Mouse (Mus musculus) heart, embryonic 15.5 days (tissue): Measurements from ENCODE around the gene Rreb1. TPM values are rescaled to one million over a fixed set of nuclear protein-coding genes. Genes with fewer than 3 reads are reported as not detected.

ENCODE experiments used
- ATAC-seq: fragments of 200-750 bp; cut with Nextera tagmentation; replicated peaks from 2 replicates; pipeline ENCODE4 v1.8.0; 2017; ENCODE audit warnings: low read depth, moderate TSS enrichment; ENCODE audit not compliant: insufficient number of reproducible peaks, insufficient read depth, low FRiP score
- H3K27ac ChIP-seq: fragments of 300-500 bp; sonication (generic); 2 replicates; pipeline ENCODE4 v1.5.1; 2015; ENCODE audit warnings: mild to moderate bottlenecking, inconsistent platforms
- H3K27me3 ChIP-seq: fragments of 300-500 bp; sonication (generic); 2 replicates; pipeline ENCODE4 v1.6.1; 2015; ENCODE audit warnings: inconsistent platforms
- H3K36me3 ChIP-seq: fragments of 300-500 bp; sonication (generic); 2 replicates; pipeline ENCODE4 v1.6.1; 2015; ENCODE audit warnings: mild to moderate bottlenecking, inconsistent platforms
- H3K4me1 ChIP-seq: fragments of 300-500 bp; sonication (generic); replicated peaks from 2 replicates; pipeline ENCODE4 v1.6.1; 2015; ENCODE audit warnings: inconsistent platforms
- H3K4me2 ChIP-seq: fragments of 300-500 bp; sonication (generic); 2 replicates; pipeline ENCODE4 v1.6.1; 2015; ENCODE audit warnings: inconsistent platforms, mild to moderate bottlenecking, moderate library complexity
- H3K4me3 ChIP-seq: fragments of 300-500 bp; sonication (generic); 2 replicates; pipeline ENCODE4 v1.5.1; 2015; ENCODE audit warnings: mild to moderate bottlenecking, inconsistent platforms
- H3K9ac ChIP-seq: fragments of 300-500 bp; sonication (generic); 2 replicates; pipeline ENCODE4 v1.6.1; 2015; ENCODE audit warnings: mild to moderate bottlenecking, inconsistent platforms
- H3K9me3 ChIP-seq: fragments of 300-500 bp; sonication (generic); replicated peaks from 2 replicates; pipeline ENCODE4 v1.6.1; 2016; ENCODE audit warnings: inconsistent platforms
- WGBS: fragments of 180-500 bp; shearing (Covaris S2); methylation state at CpG from one replicate; pipeline ENCODE4 v1.1.7; 2015; ENCODE audit warnings: mixed read lengths; 5-methylcytosine and 5-hydroxymethylcytosine counted together
- polyA plus RNA-seq: library from polyadenylated mRNA; unstranded; fragments of >200 nt; fragmentation: Nextera tagmentation; extraction: Ambion mirVana; gene quantifications from 2 replicates; pipeline ENCODE4 v1.2.1, GENCODE M21; 2015

The Rreb1 gene
- polyA plus RNA-seq, 1 experiment from 2014 or later, result 9.7 TPM

DNA sequence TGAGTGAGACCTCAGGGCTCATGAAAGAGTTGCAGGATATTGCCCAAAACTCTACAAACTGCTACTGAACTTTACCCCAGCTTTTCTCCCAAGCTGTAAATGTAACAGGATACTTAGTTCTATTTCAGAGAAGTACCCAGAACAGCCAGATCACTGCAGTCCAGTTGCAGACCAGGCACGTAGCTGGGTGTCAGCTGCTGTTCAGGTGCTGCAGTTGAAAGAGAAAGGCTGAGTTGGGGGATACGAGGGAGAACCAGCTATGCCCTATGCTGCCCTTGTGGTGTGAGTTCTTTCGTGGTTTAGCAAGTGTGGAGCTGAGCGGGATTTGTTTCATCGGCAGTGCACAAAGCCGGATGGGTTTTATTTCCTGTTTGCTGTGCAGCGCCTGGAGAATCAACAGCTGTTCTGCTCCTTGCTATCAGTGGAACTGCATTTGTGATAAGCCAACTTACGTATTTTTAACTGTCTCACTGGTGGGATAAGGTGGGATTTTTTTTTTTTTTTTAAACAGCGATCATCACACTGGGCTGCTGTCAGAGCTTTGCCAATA, 102.5 kb downstream of the Rreb1 start:
- H3K36me3 ChIP-seq, result no peaks in the 10 kb centered on the region
- peaks cover 79% of the 10 kb centered on the region for H3K4me1 ChIP-seq
- no peak overlapping the region for H3K4me3 ChIP-seq
- no peaks in the 10 kb centered on the region for H3K27me3 ChIP-seq
- peak overlapping the region; percentile 74 for H3K27ac ChIP-seq
- 37% methylated on average over 9 of the region's 9 CpGs for WGBS
- H3K9me3 ChIP-seq, result no peaks in the 10 kb centered on the region
- no peak; the same call in 1 of the 2 replicates for ATAC-seq
- peak overlapping the region; percentile 31; the same call in 1 of the 2 replicates for H3K4me2 ChIP-seq
- peak overlapping the region; percentile 27; the same call in 1 of the 2 replicates for H3K9ac ChIP-seq

DNA sequence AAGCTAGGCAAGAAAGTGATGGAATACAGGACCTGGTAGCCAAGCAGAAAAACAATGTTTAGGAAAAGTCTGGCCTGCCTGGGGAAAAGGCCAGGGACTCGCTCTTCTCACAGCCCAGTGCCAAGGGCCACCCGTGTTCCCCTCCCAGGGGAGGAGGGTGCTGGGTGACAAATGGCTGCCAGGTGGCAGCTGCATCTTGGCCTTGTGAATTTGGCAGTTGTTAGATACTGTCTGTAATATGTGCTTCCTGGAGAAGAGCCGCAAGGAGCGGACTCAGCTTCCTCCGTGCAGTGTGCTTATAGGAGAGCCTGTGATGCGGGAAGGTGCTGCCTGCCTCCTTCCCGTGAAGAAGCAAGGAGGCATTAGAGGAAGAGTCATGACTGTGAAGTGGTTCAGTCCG, 104.3 kb downstream of the Rreb1 start:
- ATAC-seq, result no peak

DNA sequence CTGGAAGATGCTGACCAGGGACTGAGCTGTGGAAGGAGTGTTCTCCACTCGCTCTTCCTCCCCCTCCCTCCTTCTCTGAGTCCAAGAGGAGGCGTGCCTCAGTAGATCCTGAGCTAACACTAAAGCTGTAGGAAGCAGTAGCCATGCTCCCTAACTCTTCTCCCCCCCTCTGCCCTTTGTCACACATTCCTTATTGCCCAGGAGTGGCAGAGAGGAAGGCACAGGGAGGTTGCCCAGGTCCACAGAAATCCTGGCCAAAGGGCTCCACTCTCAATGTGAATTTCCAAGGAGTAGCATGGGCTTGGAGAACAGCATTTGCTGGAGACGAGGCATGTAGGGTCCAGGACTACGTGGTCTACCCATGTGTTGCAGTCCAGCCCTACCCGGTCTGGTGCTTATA, 104.8 kb downstream of the Rreb1 start:
- ATAC-seq, result no peak
- H3K9ac ChIP-seq, result no peak overlapping the region
- WGBS, result 86% methylated on average over 5 of the region's 5 CpGs

More for the DNA sequence above, 104.3 kb downstream of the Rreb1 start:
- Histone ChIP-seq H3K27ac (peak overlapping the region; percentile 1; the same call in 1 of the 2 replicates), H3K9me3 (no peaks in the 10 kb centered on the region), H3K36me3 (no peaks in the 10 kb centered on the region), H3K4me3 (no peak overlapping the region), H3K27me3 (no peaks in the 10 kb centered on the region), H3K4me2 (no peak overlapping the region), H3K4me1 (peaks cover 70% of the 10 kb centered on the region), H3K9ac (no peak overlapping the region)
- 78% methylated on average over 8 of the region's 8 CpGs for WGBS

DNA sequence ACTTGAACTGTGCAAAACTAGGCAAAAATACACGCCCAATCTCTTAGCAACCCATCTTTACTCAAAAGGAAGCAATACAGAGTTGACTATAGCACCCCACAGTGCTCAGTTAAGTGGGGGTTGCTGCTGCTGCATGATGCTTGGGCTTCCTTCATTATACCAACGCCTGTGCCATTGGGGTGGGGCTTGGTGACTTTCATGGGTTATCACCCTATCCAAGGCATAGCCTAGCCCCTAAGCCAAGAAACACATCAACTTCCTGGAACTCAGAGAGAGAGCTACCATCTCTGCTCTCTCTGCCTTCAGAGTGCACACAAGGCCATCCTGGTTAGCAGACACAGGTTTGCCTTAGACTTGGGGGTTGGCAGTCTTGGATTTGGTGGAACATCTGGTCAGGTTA, 107.2 kb downstream of the Rreb1 start:
- Histone ChIP-seq H3K4me1 (peaks cover 45% of the 10 kb centered on the region), H3K9me3 (no peaks in the 10 kb centered on the region), H3K27me3 (no peaks in the 10 kb centered on the region), H3K36me3 (peaks cover 9% of the 10 kb centered on the region), H3K4me2 (no peak overlapping the region), H3K9ac (no peak overlapping the region), H3K4me3 (no peak overlapping the region), H3K27ac (no peak overlapping the region)
- 88% methylated on average over 2 of the region's 2 CpGs for WGBS
- ATAC-seq, result no peak

More for the DNA sequence above, 104.8 kb downstream of the Rreb1 start:
- H3K4me1 ChIP-seq, result peaks cover 69% of the 10 kb centered on the region
- no peaks in the 10 kb centered on the region for H3K36me3 ChIP-seq
- no peak overlapping the region for H3K4me2 ChIP-seq
- peak overlapping the region; percentile 1; the same call in 1 of the 2 replicates for H3K27ac ChIP-seq
- no peaks in the 10 kb centered on the region for H3K27me3 ChIP-seq
- no peaks in the 10 kb centered on the region for H3K9me3 ChIP-seq
- no peak overlapping the region for H3K4me3 ChIP-seq

DNA sequence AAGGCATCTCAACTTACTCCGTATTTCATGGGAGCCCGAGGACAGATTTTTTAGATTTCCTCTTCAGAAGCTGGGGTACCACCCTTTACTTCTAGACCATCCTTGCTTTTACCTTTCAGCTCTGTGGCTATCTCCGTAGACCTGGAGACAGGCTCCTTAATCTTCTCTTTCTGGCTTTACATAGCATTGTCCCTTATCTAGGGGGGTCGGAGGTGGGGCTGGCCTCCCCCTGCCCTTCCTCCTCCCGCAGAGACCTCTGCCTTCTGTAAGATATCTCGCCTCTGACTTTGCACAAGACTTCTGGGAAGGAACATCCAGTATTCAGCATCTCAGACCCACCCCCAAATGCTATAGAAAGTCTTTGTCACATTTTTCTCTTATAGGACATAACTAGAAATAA, 107.8 kb downstream of the Rreb1 start:
- ATAC-seq, result no peak
- H3K4me1 ChIP-seq, result peaks cover 39% of the 10 kb centered on the region
- no peak overlapping the region for H3K4me2 ChIP-seq
- H3K9me3 ChIP-seq, result no peaks in the 10 kb centered on the region
- H3K27me3 ChIP-seq, result no peaks in the 10 kb centered on the region
- 61% methylated on average over 6 of the region's 6 CpGs for WGBS
- no peak overlapping the region for H3K9ac ChIP-seq
- no peak overlapping the region for H3K4me3 ChIP-seq
- no peak overlapping the region for H3K27ac ChIP-seq
- peaks cover 9% of the 10 kb centered on the region for H3K36me3 ChIP-seq

DNA sequence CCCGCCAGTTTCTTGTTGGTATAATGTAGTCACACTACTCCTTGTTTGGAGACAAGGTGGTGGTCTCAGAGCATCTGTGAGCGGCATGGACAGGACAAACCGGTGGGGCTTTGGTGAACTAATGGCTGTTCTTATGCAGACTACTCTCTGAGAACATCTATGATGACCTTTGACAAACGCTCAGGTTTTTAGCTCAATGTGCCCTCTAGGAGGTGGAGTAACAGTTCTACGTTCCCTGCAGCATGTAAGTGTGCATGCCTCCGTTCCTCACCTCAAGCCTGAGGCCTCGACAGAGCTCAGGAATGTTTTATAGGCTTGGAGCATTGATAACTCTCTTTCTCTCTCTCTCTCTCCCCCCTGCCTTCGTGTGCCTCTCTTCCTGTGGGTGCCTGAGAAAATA, 116.6 kb downstream of the Rreb1 start:
- peaks cover 27% of the 10 kb centered on the region for H3K4me1 ChIP-seq
- peak overlapping the region; percentile 76; the same call in 1 of the 2 replicates for H3K27ac ChIP-seq
- no peak overlapping the region for H3K4me2 ChIP-seq
- WGBS, result 50% methylated on average over 8 of the region's 8 CpGs
- H3K4me3 ChIP-seq, result no peak overlapping the region
- ATAC-seq, result no peak
- no peaks in the 10 kb centered on the region for H3K27me3 ChIP-seq
- H3K9me3 ChIP-seq, result no peaks in the 10 kb centered on the region
- H3K36me3 ChIP-seq, result peaks cover 47% of the 10 kb centered on the region
- no peak overlapping the region for H3K9ac ChIP-seq

DNA sequence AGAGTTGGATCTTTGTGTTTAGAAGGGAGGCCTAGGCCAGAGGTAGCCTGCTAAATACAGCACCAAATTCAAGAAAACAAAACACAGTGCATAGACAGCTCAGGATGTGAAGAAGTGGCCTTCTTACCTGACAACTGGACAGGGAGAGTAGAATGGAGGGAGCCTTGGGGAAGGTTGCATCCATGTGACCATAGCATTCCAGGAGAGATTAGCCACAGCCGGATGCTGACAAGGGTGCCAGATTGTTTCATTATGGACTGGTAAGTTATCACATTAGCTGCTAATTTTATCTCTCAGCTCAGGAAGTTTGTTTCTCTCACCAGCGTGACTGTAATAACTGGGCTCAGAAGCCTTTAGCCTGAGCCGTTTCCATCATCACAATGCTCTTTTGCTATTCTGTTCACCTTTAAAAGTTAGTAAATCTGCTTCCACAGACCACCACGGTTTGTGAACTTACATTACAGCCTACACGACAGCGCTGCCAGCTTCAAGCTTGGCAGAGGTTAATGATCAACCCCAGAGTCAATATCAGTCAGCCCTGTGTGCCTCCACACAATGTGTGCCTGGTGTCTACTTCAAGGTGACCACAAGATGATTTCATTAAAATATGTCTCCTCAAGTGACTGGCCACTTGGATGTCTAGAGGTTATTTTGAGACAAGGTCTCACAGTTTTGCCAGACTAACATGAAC, 117.5 kb downstream of the Rreb1 start:
- H3K4me3 ChIP-seq, result no peak overlapping the region
- no peaks in the 10 kb centered on the region for H3K27me3 ChIP-seq
- no peak for ATAC-seq
- H3K9me3 ChIP-seq, result no peaks in the 10 kb centered on the region
- no peak overlapping the region for H3K9ac ChIP-seq
- H3K4me1 ChIP-seq, result peaks cover 27% of the 10 kb centered on the region
- 35% methylated on average over 6 of the region's 6 CpGs for whole genome bisulfite sequencing
- H3K4me2 ChIP-seq, result peak overlapping the region; percentile 16; the same call in 1 of the 2 replicates
- H3K27ac ChIP-seq, result peak overlapping the region; percentile 76
- H3K36me3 ChIP-seq, result peaks cover 55% of the 10 kb centered on the region

DNA sequence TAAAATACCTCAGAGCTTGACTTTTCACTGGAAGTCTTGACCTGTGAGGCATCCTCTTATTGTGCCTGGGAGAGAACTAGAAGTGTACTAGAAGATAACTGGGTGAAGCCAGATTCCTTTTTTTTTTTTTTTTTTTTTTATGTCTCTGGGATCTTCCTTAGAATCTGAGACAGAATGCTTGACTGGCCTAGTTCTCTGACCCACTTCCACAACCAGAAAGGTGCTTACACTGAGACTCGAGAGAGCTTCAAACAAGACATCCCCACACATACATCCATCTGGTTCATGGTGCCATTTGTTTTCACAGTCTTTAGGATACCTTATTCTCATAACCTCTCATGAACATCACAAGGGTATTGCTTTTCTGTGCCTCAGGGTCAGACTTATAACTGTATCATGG, 118.2 kb downstream of the Rreb1 start:
- Histone ChIP-seq H3K9ac (no peak overlapping the region), H3K4me2 (no peak overlapping the region), H3K4me3 (no peak overlapping the region), H3K9me3 (no peaks in the 10 kb centered on the region), H3K4me1 (peaks cover 27% of the 10 kb centered on the region), H3K36me3 (peaks cover 60% of the 10 kb centered on the region), H3K27ac (peak overlapping the region; percentile 76), H3K27me3 (no peaks in the 10 kb centered on the region)
- WGBS, result 77% methylated on average over 1 of the region's 1 CpGs
- ATAC-seq, result no peak

DNA sequence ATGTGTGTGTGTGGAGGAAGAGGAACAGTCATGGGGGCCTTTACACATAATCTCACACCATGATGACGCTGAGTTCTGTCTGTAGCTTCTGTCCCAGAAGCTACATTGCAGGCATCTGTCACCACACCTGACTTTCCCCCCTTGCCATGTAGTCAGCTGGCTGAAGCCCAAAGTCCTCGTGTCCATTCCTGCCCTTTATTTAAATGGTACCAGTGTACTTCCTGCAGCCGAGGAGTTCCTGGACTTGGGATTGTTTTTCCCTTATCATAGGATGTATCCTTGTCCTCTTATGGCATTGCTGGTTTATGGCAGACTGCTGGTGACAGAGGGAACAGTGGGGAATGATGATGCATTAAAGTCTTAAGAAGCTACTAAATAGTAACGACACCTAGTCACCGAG, 120.6 kb downstream of the Rreb1 start:
- WGBS, result 64% methylated on average over 5 of the region's 5 CpGs
- no peak overlapping the region for H3K4me2 ChIP-seq
- no peak overlapping the region for H3K27ac ChIP-seq

DNA sequence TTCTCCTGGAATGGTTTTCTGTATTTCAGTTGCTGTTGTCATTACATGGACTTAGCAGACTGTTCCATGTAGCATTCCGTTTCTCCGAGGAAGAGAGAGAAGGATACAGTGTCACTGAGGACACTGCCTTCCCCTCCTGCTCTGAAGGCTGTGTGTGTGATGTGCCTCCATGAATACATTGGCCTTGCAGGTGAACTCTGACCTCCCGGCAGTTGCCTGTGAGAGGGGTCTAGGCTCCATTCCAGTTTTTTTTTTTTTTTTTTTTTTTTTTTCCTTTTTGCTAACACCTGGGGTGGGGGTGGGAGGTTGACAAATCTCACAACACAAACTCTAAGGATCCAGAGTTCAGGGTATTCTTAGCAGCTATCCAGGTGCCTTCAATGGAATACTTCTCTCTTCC, 124.8 kb downstream of the Rreb1 start:
- Histone ChIP-seq H3K9ac (no peak overlapping the region), H3K4me1 (peaks cover under 1% of the 10 kb centered on the region; the same call in 1 of the 2 replicates), H3K9me3 (no peaks in the 10 kb centered on the region), H3K36me3 (peaks cover 65% of the 10 kb centered on the region), H3K4me3 (no peak overlapping the region), H3K4me2 (no peak overlapping the region), H3K27ac (no peak overlapping the region), H3K27me3 (no peaks in the 10 kb centered on the region)
- 93% methylated on average over 3 of the region's 3 CpGs for WGBS
- ATAC-seq, result no peak

More for the DNA sequence above, 120.6 kb downstream of the Rreb1 start:
- no peak overlapping the region for H3K4me3 ChIP-seq
- ATAC-seq, result no peak
- peaks cover 62% of the 10 kb centered on the region for H3K36me3 ChIP-seq
- peaks cover 27% of the 10 kb centered on the region for H3K4me1 ChIP-seq
- no peaks in the 10 kb centered on the region for H3K27me3 ChIP-seq
- H3K9me3 ChIP-seq, result no peaks in the 10 kb centered on the region
- no peak overlapping the region for H3K9ac ChIP-seq

DNA sequence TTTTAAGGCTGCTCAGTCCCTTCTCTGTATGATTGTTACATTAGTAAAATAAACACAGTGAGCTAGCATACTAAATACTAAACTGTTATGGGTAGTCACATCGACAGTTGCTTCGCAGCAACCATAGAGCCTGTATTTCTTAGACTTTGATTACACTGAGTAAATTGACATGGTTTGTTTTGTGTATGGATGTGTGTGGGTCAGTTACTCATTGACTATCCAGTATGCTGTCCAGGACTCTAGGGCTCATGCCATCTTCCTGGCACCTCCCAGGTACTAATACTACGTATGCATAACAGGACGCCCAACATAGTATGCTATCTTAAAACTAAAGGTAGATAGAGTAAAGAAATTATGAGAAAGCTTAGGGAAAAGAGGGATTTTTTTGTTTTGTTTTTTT, 125.3 kb downstream of the Rreb1 start:
- Histone ChIP-seq H3K9me3 (no peaks in the 10 kb centered on the region), H3K4me1 (peaks cover 5% of the 10 kb centered on the region), H3K9ac (no peak overlapping the region), H3K27ac (no peak overlapping the region), H3K36me3 (peaks cover 66% of the 10 kb centered on the region), H3K27me3 (no peaks in the 10 kb centered on the region), H3K4me2 (no peak overlapping the region), H3K4me3 (no peak overlapping the region)
- ATAC-seq, result no peak
- 95% methylated on average over 4 of the region's 4 CpGs for WGBS

DNA sequence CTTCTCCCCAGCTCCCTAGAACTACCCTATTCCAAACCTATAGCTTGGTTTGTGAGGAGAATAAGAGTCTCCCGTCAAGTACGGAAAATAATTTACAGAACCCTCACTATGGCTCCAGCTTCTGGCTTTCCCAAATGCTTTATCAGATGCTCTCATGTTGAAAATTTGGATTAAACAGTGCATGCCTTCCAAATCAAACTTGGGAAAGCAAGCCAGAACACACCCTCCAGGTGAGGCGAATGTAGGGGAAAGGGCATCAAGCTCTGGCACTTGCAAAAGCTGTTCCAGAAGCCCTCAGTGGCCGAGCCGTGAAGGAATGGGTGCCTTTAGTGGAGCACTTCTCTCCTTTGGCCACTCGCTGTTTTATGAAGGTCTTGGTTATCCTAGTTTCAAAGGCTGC, 126.2 kb downstream of the Rreb1 start:
- Histone ChIP-seq H3K4me2 (no peak overlapping the region), H3K9ac (no peak overlapping the region), H3K27me3 (no peaks in the 10 kb centered on the region), H3K4me3 (no peak overlapping the region), H3K9me3 (no peaks in the 10 kb centered on the region), H3K36me3 (peaks cover 64% of the 10 kb centered on the region), H3K4me1 (peaks cover 8% of the 10 kb centered on the region), H3K27ac (no peak overlapping the region)
- ATAC-seq, result no peak
- WGBS, result 89% methylated on average over 6 of the region's 6 CpGs
